Mouse (Mus musculus) olfactory bulb, adult 2 months (tissue): ENCODE measurements around the gene Gm17334. TPM values are rescaled to one million over a fixed set of nuclear protein-coding genes. Genes with fewer than 3 reads are reported as not detected.

ENCODE experiments used
- H3K27ac ChIP-seq: fragments of 200-500 bp; 2 replicates; pipeline ENCODE4 v1.5.1; 2012; ENCODE audit warnings: low read depth, low read length; ENCODE audit not compliant: insufficient read depth
- H3K4me1 ChIP-seq: fragments of 200-500 bp; 2 replicates; pipeline ENCODE4 v1.6.1; 2012; ENCODE audit warnings: low read length; ENCODE audit not compliant: control insufficient read depth, insufficient read depth
- H3K4me3 ChIP-seq: fragments of 200-500 bp; 2 replicates; pipeline ENCODE4 v1.5.1; 2012; ENCODE audit warnings: mild to moderate bottlenecking, low read depth, low read length, moderate library complexity; ENCODE audit not compliant: insufficient read depth
- CTCF ChIP-seq: fragments of 200-500 bp; IDR thresholded peaks from 2 replicates; pipeline ENCODE4 v1.5.1; 2012; ENCODE audit warnings: low read depth, mild to moderate bottlenecking, low read length, moderate library complexity; ENCODE audit not compliant: insufficient read depth
- POLR2A ChIP-seq: fragments of 200-500 bp; IDR thresholded peaks from 2 replicates; pipeline ENCODE4 v1.6.1; 2012; ENCODE audit warnings: mild to moderate bottlenecking, low read depth, low read length, moderate library complexity; ENCODE audit not compliant: insufficient read depth
- WGBS: fragments of 180-500 bp; shearing (Covaris S2); methylation state at CpG from one replicate; pipeline ENCODE4 v1.1.7; 2018; 5-methylcytosine and 5-hydroxymethylcytosine counted together
- polyA plus RNA-seq: library from polyadenylated mRNA; stranded (reverse); fragments of >200 nt; gene quantifications from 2 replicates; pipeline ENCODE4 v1.2.4, GENCODE M21; 2012; ENCODE audit warnings: low replicate concordance; ENCODE audit not compliant: missing spikeins, insufficient read depth, insufficient read length

Gene Gm17334
- polyA plus RNA-seq, 1 experiment, result not detected

GRCm38 (mm10) chr11:53742353-53742752 lies 30.6 kb downstream of the Gm17334 start:
- H3K4me1 ChIP-seq, result no peaks in the 10 kb centered on the region
- TF ChIP-seq POLR2A (no peak), CTCF (no peak)
- H3K4me3 ChIP-seq, result no peak overlapping the region
- H3K27ac ChIP-seq, result no peak overlapping the region
- 38% methylated on average over 5 of the region's 5 CpGs for WGBS

- Histone ChIP-seq H3K27ac (no peak overlapping the region; the same call in 1 of the 2 replicates), H3K4me3 (no peak overlapping the region), H3K4me1 (0 out of 2 replicates have a peak, but pooled peaks cover 3% of the 10 kb centered on the region)
- WGBS, result 37% methylated on average over 6 of the region's 6 CpGs
- TF ChIP-seq CTCF (no peak), POLR2A (no peak)
Observed at GRCm38 (mm10) chr11:53737573-53737946, 35.4 kb downstream of the Gm17334 start.

GRCm38 (mm10) chr11:53736771-53737572 lies 36.0 kb downstream of the Gm17334 start:
- no peak for TF ChIP-seq POLR2A
- peak; percentile 75; the same call in 1 of the 2 replicates for TF ChIP-seq CTCF
- 49% methylated on average over 14 of the region's 14 CpGs for WGBS
- no peak overlapping the region; the same call in 1 of the 2 replicates for H3K27ac ChIP-seq
- no peak overlapping the region for H3K4me3 ChIP-seq
- 0 out of 2 replicates have a peak, but pooled peaks cover 3% of the 10 kb centered on the region for H3K4me1 ChIP-seq

GRCm38 (mm10) chr11:53735682-53736245 lies 37.2 kb downstream of the Gm17334 start:
- H3K4me1 ChIP-seq, result 0 out of 2 replicates have a peak, but pooled peaks cover 3% of the 10 kb centered on the region

GRCm38 (mm10) chr11:53734970-53735681 lies 37.9 kb downstream of the Gm17334 start:
- Histone ChIP-seq H3K4me3 (no peak overlapping the region), H3K4me1 (0 out of 2 replicates have a peak, but pooled peaks cover 3% of the 10 kb centered on the region), H3K27ac (no peak overlapping the region)
- WGBS, result 69% methylated on average over 18 of the region's 18 CpGs
- no peak for TF ChIP-seq POLR2A
- TF ChIP-seq CTCF, result no peak

More at GRCm38 (mm10) chr11:53735682-53736245, 37.2 kb downstream of the Gm17334 start:
- Histone ChIP-seq H3K4me3 (peak overlapping the region; percentile 10; the same call in 1 of the 2 replicates), H3K27ac (no peak overlapping the region)
- 12% methylated on average over 17 of the region's 17 CpGs for WGBS
- TF ChIP-seq CTCF, result peak; percentile 29
- TF ChIP-seq POLR2A, result no peak

GRCm38 (mm10) chr11:53734431-53734830 lies 38.6 kb downstream of the Gm17334 start:
- H3K27ac ChIP-seq, result no peak overlapping the region
- 98% methylated on average over 2 of the region's 2 CpGs for WGBS
- TF ChIP-seq CTCF, result no peak
- TF ChIP-seq POLR2A, result no peak

GRCm38 (mm10) chr11:53733824-53734223 lies 39.2 kb downstream of the Gm17334 start:
- no peak overlapping the region for H3K27ac ChIP-seq
- H3K4me1 ChIP-seq, result 0 out of 2 replicates have a peak, but pooled peaks cover 3% of the 10 kb centered on the region
- no peak overlapping the region for H3K4me3 ChIP-seq
- 90% methylated on average over 7 of the region's 7 CpGs for WGBS
- TF ChIP-seq POLR2A, result no peak
- TF ChIP-seq CTCF, result no peak

More at GRCm38 (mm10) chr11:53734431-53734830, 38.6 kb downstream of the Gm17334 start:
- H3K4me1 ChIP-seq, result 0 out of 2 replicates have a peak, but pooled peaks cover 3% of the 10 kb centered on the region
- no peak overlapping the region for H3K4me3 ChIP-seq

GRCm38 (mm10) chr11:53732244-53732643 lies 40.7 kb downstream of the Gm17334 start:
- WGBS, result 92% methylated on average over 8 of the region's 8 CpGs
- no peak for TF ChIP-seq CTCF
- TF ChIP-seq POLR2A, result no peak
- Histone ChIP-seq H3K4me1 (0 out of 2 replicates have a peak, but pooled peaks cover 3% of the 10 kb centered on the region), H3K4me3 (no peak overlapping the region), H3K27ac (no peak overlapping the region)
